Comparison of ENCODE assay signal across 16 mouse cellular contexts in genomic region chr7:73612752-73613092, GRCm38 (mm10).
DNase-seq lines count a peak whose midpoint lies in the region; ATAC-seq and TF ChIP-seq lines count a peak whose summit lies in the region.
"Had no signal": no experiment of that assay in that cellular context is flagged by ENCODE, and none has a peak within 500 bp of the region (broad histone marks: within the 10 kb centered on the region; RNA-seq: fewer than 3 reads in every experiment).

No protein-coding gene starts in this region.

- H3K27me3 ChIP-seq in heart, embryonic 15.5 days, result no peaks in the 10 kb centered on the region
- H3K27me3 ChIP-seq in heart, adult 2 months (ENCODE audit: control insufficient read depth, insufficient read depth, low read length), result no peaks in the 10 kb centered on the region
- H3K27me3 ChIP-seq in MEL (ENCODE audit: control insufficient read depth in 1 of 2, insufficient read depth in 2 of 2, low read length in 2 of 2), result no peaks in the 10 kb centered on the region
- H3K27me3 ChIP-seq in embryonic facial prominence, embryonic 14.5 days (replicated peaks; ENCODE audit: control insufficient read depth, insufficient read depth, low read length), result no peaks in the 10 kb centered on the region
- no peaks in the 10 kb centered on the region for H3K27me3 ChIP-seq in limb, embryonic 15.5 days
- H3K27me3 ChIP-seq: intestine, embryonic 15.5 days had no signal

- no peak overlapping the region for H3K4me2 ChIP-seq in heart, embryonic 15.5 days
- H3K4me2 ChIP-seq in embryonic facial prominence, embryonic 14.5 days (ENCODE audit: low read depth, low read length), result peak overlapping the region; percentile 20; the same call in 1 of the 2 replicates
- H3K4me2 ChIP-seq in limb, embryonic 15.5 days, result no peak overlapping the region
- H3K4me2 ChIP-seq: heart, embryonic 11.5 days; intestine, embryonic 15.5 days had no signal

- no peaks in the 10 kb centered on the region for H3K79me2 ChIP-seq in heart, adult 2 months (replicated peaks; ENCODE audit: control insufficient read depth, insufficient read depth, low read length)
- H3K79me2 ChIP-seq in MEL (ENCODE audit: control insufficient read depth, insufficient read depth, low read length, poor library complexity), result peaks cover under 1% of the 10 kb centered on the region; the same call in 1 of the 2 replicates

- no peak for TF ChIP-seq RAD21 in MEL (IDR thresholded peaks at IDR 0.05; ENCODE audit: low read depth, low read length)

- H3K9ac ChIP-seq in heart, embryonic 15.5 days, result no peak overlapping the region
- H3K9ac ChIP-seq in heart, adult 2 months (ENCODE audit: low read depth, low read length), result no peak overlapping the region
- no peak overlapping the region for H3K9ac ChIP-seq in MEL (ENCODE audit: control insufficient read depth, low read depth, low read length, poor library complexity, severe bottlenecking)
- no peak overlapping the region for H3K9ac ChIP-seq in embryonic facial prominence, embryonic 14.5 days (ENCODE audit: low read depth, low read length)
- H3K9ac ChIP-seq in limb, embryonic 15.5 days, result no peak overlapping the region
- H3K9ac ChIP-seq: intestine, embryonic 15.5 days had no signal

- intact Hi-C loops in heart, adult 2 months (cut with DNase I), result no loop called here

- H3K4me1 ChIP-seq in heart, embryonic 15.5 days (replicated peaks), result peaks cover 36% of the 10 kb centered on the region
- H3K4me1 ChIP-seq in heart, adult 2 months (ENCODE audit: control insufficient read depth, insufficient read depth, low read length), result peaks cover 5% of the 10 kb centered on the region
- peaks cover 13 to 22% of the 10 kb centered on the region in 2 experiments for H3K4me1 ChIP-seq in MEL (ENCODE audit: control insufficient read depth in 1 of 2, insufficient read depth in 2 of 2, low read length in 2 of 2)
- H3K4me1 ChIP-seq in embryonic facial prominence, embryonic 14.5 days (ENCODE audit: control insufficient read depth, insufficient read depth, low read length), result peaks cover 52% of the 10 kb centered on the region
- H3K4me1 ChIP-seq in limb, embryonic 15.5 days, result peaks cover 31% of the 10 kb centered on the region

- H3K4me3 ChIP-seq in heart, embryonic 15.5 days, result no peak overlapping the region
- no peak overlapping the region for H3K4me3 ChIP-seq in heart, adult 2 months
- no peak overlapping the region for H3K4me3 ChIP-seq in MEL (ENCODE audit: control insufficient read depth in 1 of 2, insufficient read depth in 1 of 2, low read depth in 2 of 2, low read length in 2 of 2)
- no peak overlapping the region for H3K4me3 ChIP-seq in embryonic facial prominence, embryonic 14.5 days (ENCODE audit: low read depth, low read length)
- H3K4me3 ChIP-seq in limb, embryonic 15.5 days, result no peak overlapping the region
- H3K4me3 ChIP-seq: hindbrain, embryonic 10.5 days; intestine, embryonic 15.5 days had no signal

- H3K9me3 ChIP-seq in heart, embryonic 15.5 days (replicated peaks), result no peaks in the 10 kb centered on the region
- no peaks in the 10 kb centered on the region for H3K9me3 ChIP-seq in MEL (replicated peaks; ENCODE audit: insufficient read depth, low read length)
- H3K9me3 ChIP-seq in embryonic facial prominence, embryonic 14.5 days (ENCODE audit: control insufficient read depth, low read length), result no peaks in the 10 kb centered on the region
- H3K9me3 ChIP-seq in limb, embryonic 15.5 days, result no peaks in the 10 kb centered on the region
- H3K9me3 ChIP-seq: hindbrain, embryonic 10.5 days; intestine, embryonic 15.5 days had no signal

- no peak for TF ChIP-seq CTCF in heart, adult 2 months (IDR thresholded peaks at IDR 0.05)
- no peak for TF ChIP-seq CTCF in MEL (IDR thresholded peaks at IDR 0.05 in 2 of 3, conservative IDR thresholded peaks at IDR 0.05 in 1 of 3; ENCODE audit: control insufficient read depth in 1 of 3, insufficient read depth in 1 of 3, low read depth in 2 of 3, low read length in 3 of 3, poor library complexity in 1 of 3, severe bottlenecking in 1 of 3)

- no peak for TF ChIP-seq POLR2A in heart, adult 2 months (IDR thresholded peaks at IDR 0.05; ENCODE audit: insufficient read depth, low read depth, low read length)
- TF ChIP-seq POLR2A in MEL (IDR thresholded peaks at IDR 0.05; ENCODE audit: control insufficient read depth in 1 of 2, insufficient read depth in 1 of 2, low read depth in 1 of 2, low read length in 2 of 2, poor library complexity in 1 of 2), result no peak

- peak overlapping the region; percentile 34; the same call in 1 of the 2 replicates for H3K27ac ChIP-seq in heart, embryonic 15.5 days
- H3K27ac ChIP-seq in heart, adult 2 months, result no peak overlapping the region
- no peak overlapping the region for H3K27ac ChIP-seq in MEL (ENCODE audit: control insufficient read depth, low read depth, low read length)
- H3K27ac ChIP-seq in embryonic facial prominence, embryonic 14.5 days (replicated peaks; ENCODE audit: low read depth, low read length), result peak overlapping the region; percentile 90
- peak overlapping the region; percentile 83 for H3K27ac ChIP-seq in limb, embryonic 15.5 days
- H3K27ac ChIP-seq: intestine, embryonic 15.5 days; macrophage had no signal

- no peak for ATAC-seq in heart, embryonic 15.5 days (replicated peaks; ENCODE audit: insufficient number of reproducible peaks, insufficient read depth, low FRiP score, low read depth)
- ATAC-seq in embryonic facial prominence, embryonic 14.5 days (ENCODE audit: low read depth), result no peak
- no peak for ATAC-seq in limb, embryonic 15.5 days (ENCODE audit: insufficient number of reproducible peaks, low FRiP score, low TSS enrichment, low read depth)
- ATAC-seq: intestine, embryonic 15.5 days had no signal

- no peaks in the 10 kb centered on the region for H3K36me3 ChIP-seq in heart, embryonic 15.5 days
- H3K36me3 ChIP-seq in heart, adult 2 months (ENCODE audit: control insufficient read depth, insufficient read depth, low read length), result peaks cover 8% of the 10 kb centered on the region
- H3K36me3 ChIP-seq in MEL (ENCODE audit: control insufficient read depth in 1 of 2, insufficient read depth in 2 of 2, low read length in 2 of 2), result peaks cover 0 to 34% of the 10 kb centered on the region in 2 experiments; a peak in 2 of 4 replicates
- no peaks in the 10 kb centered on the region for H3K36me3 ChIP-seq in embryonic facial prominence, embryonic 14.5 days (ENCODE audit: control insufficient read depth, insufficient read depth, low read length)
- no peaks in the 10 kb centered on the region for H3K36me3 ChIP-seq in limb, embryonic 15.5 days
- H3K36me3 ChIP-seq: hindbrain, embryonic 10.5 days; intestine, embryonic 15.5 days had no signal

- DNase-seq in heart, adult 2 months, result no peak
- no peak for DNase-seq in MEL (ENCODE audit: low read depth, low spot score)
- DNase-seq in embryonic facial prominence, embryonic 14.5 days (ENCODE audit: low spot score), result peak; percentile 85
- DNase-seq in right cerebral cortex, postnatal 25 days, result no peak
- no peak for DNase-seq in left cerebral cortex, adult 11 months (ENCODE audit: low spot score)
- DNase-seq in cerebellum, adult 8-10 months, result no peak
- DNase-seq: cerebellum, postnatal 25 days; gastrocnemius, postnatal 25 days; kidney, postnatal 14 days; midbrain, embryonic 14.5 days had no signal

- TF ChIP-seq EP300 in heart, adult 2 months (IDR thresholded peaks at IDR 0.05; ENCODE audit: insufficient read depth, low read depth, low read length), result no peak
- no peak for TF ChIP-seq EP300 in MEL (IDR thresholded peaks at IDR 0.05; ENCODE audit: low read depth in 1 of 2, low read length in 2 of 2)

- 64% methylated on average over 3 of the region's 3 CpGs for WGBS in heart, embryonic 15.5 days
- WGBS in heart, adult 2 months, result 80% methylated on average over 3 of the region's 3 CpGs
- WGBS in embryonic facial prominence, embryonic 14.5 days, result 28% methylated on average over 3 of the region's 3 CpGs
- 29% methylated on average over 3 of the region's 3 CpGs for WGBS in limb, embryonic 15.5 days

TF ChIP-seq in MEL, 35 proteins besides CTCF, POLR2A, EP300 and RAD21:
- TF ChIP-seq ZNF384 (IDR thresholded peaks at IDR 0.05; ENCODE audit: low read depth, low read length) (peak; percentile 68; the same call in 1 of the 2 replicates), ELF1 (IDR thresholded peaks at IDR 0.05; ENCODE audit: low read depth, low read length) (no peak)
TF ChIP-seq in MEL: peak in this region for 1.

Comparison
In these comparisons a context has a peak if more than half of its experiments do, and no peak if none do; other contexts are left out.
1. H3K27ac ChIP-seq: peak in heart, embryonic 15.5 days (single experiment), embryonic facial prominence, embryonic 14.5 days (single experiment) and limb, embryonic 15.5 days (single experiment); none in heart, adult 2 months (single experiment) and MEL (single experiment).